Mouse (Mus musculus): ENCODE measurements around the gene Cercam. TPM values are rescaled to one million over a fixed set of nuclear protein-coding genes. Genes with fewer than 3 reads are reported as not detected.

Gene Cercam
- polyA plus RNA-seq (2014; fragmentation: Nextera tagmentation; extraction: Ambion mirVana), result 10.9 and 13.2 TPM in 2 replicates

DNA sequence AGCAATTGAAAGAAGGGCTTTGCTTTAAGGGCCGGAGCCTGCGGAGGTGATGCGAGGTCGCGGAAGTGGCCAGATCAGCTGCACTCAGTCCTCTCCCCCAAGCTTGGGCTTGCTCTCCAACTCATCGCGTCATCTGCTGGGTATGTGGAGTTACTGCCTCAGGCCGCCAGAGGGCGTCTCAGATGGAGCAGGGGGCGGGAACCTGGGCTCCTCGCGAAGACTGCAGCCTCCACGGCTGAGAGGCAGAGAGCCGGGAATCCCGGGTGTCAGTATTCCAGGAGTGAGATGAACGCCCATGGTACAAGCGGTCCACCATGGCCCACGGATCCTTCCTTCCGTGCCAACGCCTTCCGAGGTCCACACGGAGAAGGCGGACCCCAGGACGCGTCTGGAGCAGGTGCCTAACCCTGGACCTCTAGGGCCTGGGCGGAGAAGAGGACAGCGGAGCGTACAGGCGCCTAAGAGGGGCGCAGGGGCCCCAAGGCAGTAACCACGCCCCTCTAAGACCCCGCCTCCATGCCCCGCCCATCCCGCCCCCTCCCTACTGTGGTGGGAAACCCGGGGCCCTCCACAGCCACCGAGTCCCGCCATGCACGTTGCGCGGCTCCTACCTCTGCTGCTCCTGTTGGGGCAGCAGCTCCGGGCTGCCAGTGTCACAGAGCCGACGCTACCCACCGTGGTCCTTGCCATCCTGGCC lies at the start of gene Cercam:
Cercam (plus strand) TSS at position 216 of the 697 bp plus-strand sequence.
- H3K36me3 ChIP-seq (ENCODE audit: control insufficient read depth, insufficient read depth, low read length), result peaks cover 5% of the 10 kb centered on the region; the same call in 1 of the 2 replicates
- peak within 1 kb of the TSS; percentile 63 for H3K4me2 ChIP-seq (ENCODE audit: low read length)
- H3K4me3 ChIP-seq (replicated peaks; ENCODE audit: low read depth, low read length), result peak within 1 kb of the TSS; percentile 36
- H3K27ac ChIP-seq (replicated peaks; ENCODE audit: low read depth, low read length), result peak within 1 kb of the TSS; percentile 37
- H3K9ac ChIP-seq (replicated peaks; ENCODE audit: low read length), result peak within 1 kb of the TSS; percentile 55
- DNase-seq, result peak; percentile 93
- under 1% methylated on average over 44 of the region's 44 CpGs for WGBS
- no peaks in the 10 kb centered on the region for H3K9me3 ChIP-seq (ENCODE audit: control insufficient read depth, low read length)
- H3K27me3 ChIP-seq (ENCODE audit: control insufficient read depth, insufficient read depth, low read length), result no peaks in the 10 kb centered on the region
- peak; percentile 86 for ATAC-seq (ENCODE audit: low FRiP score, low TSS enrichment)
- H3K4me1 ChIP-seq (ENCODE audit: control insufficient read depth, insufficient read depth, low read length), result peaks cover 9% of the 10 kb centered on the region

DNA sequence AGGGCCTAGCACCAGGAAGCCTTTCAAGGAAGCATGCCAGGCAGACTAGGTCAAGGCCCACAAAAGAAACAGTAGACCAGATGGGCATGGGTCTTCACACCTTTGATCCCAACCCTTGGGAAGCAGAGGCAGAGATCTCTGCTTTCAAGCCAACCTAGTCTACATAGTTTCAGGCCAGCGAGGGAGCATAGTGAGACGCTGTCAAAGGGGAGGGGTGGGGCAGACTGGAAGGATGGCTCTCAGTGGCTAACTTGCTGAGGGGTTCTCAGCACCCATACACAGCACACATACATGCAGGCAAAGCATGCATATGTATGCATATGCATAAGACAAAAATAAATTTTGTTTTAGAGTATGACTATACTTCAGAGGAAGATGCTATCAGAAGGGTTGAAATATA lies 49.6 kb upstream of the Cercam start:
- H3K9me3 ChIP-seq (ENCODE audit: control insufficient read depth, low read length), result no peaks in the 10 kb centered on the region
- H3K4me1 ChIP-seq (ENCODE audit: control insufficient read depth, insufficient read depth, low read length), result peaks cover 19% of the 10 kb centered on the region; the same call in 1 of the 2 replicates
- peak overlapping the region; percentile 93 for H3K27ac ChIP-seq (replicated peaks; ENCODE audit: low read depth, low read length)
- peaks cover 26% of the 10 kb centered on the region for H3K36me3 ChIP-seq (ENCODE audit: control insufficient read depth, insufficient read depth, low read length)
- H3K9ac ChIP-seq (replicated peaks; ENCODE audit: low read length), result no peak overlapping the region; the same call in 1 of the 2 replicates
- WGBS, result 3% methylated on average over 2 of the region's 2 CpGs
- H3K4me2 ChIP-seq (ENCODE audit: low read length), result peak overlapping the region; percentile 60
- H3K4me3 ChIP-seq (replicated peaks; ENCODE audit: low read depth, low read length), result no peak overlapping the region
- H3K27me3 ChIP-seq (ENCODE audit: control insufficient read depth, insufficient read depth, low read length), result no peaks in the 10 kb centered on the region
- ATAC-seq (ENCODE audit: low FRiP score, low TSS enrichment) (no peak), DNase-seq (no peak)

DNA sequence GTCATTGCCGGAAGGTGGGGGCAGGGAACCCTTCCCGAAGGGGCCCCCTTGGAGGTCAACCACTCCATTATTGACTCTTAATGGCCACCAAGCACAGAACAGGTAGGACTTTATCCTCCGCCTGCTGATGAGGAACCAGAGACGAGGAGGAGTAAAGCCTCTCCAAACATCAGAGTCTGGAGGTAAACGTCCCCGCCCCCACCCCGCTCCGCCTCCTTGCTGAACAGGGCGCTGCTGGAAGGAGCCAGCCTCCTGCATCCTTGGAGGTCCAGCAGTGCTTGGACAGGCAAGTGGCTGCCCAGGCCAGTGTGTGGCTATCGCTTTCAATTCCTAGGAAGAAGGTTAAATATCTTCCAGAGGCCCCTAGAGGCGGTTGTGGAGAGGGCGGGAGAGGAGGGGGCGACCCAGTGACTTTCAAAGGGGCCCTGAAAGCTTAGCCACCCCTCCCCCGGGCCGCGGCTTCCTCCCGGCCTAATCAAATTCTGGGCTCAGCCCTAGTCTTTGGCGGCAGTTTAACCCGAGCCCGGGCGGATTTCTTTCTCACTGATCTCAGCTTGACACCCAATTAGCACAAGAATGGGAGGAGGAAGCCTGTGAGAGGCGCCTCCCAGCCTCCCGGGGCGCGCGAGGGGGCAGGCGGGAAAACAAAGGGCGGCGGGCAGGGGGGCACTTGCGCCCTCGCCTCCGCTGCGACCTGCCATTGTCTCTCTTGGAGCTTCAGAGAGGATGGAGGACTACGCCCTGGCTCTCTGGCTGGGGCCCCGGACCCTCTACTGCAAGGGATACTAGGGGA lies 48.7 kb upstream of the Cercam start, which contains the start of gene Urm1:
Urm1 (plus strand) TSS at position 51 of the 793 bp plus-strand sequence.
- Histone ChIP-seq H3K4me2 (ENCODE audit: low read length) (peak within 1 kb of the TSS; percentile 60), H3K27me3 (ENCODE audit: control insufficient read depth, insufficient read depth, low read length) (no peaks in the 10 kb centered on the region), H3K4me1 (ENCODE audit: control insufficient read depth, insufficient read depth, low read length) (peaks cover 19% of the 10 kb centered on the region; the same call in 1 of the 2 replicates), H3K9me3 (ENCODE audit: control insufficient read depth, low read length) (no peaks in the 10 kb centered on the region), H3K4me3 (replicated peaks; ENCODE audit: low read depth, low read length) (peak within 1 kb of the TSS; percentile 30), H3K9ac (replicated peaks; ENCODE audit: low read length) (peak within 1 kb of the TSS; percentile 51), H3K36me3 (ENCODE audit: control insufficient read depth, insufficient read depth, low read length) (peaks cover 18% of the 10 kb centered on the region), H3K27ac (replicated peaks; ENCODE audit: low read depth, low read length) (peak within 1 kb of the TSS; percentile 93)
- ATAC-seq (ENCODE audit: low FRiP score, low TSS enrichment) (peak; percentile 80), DNase-seq (peak; percentile 89)
- under 1% methylated on average over 35 of the region's 35 CpGs for WGBS

DNA sequence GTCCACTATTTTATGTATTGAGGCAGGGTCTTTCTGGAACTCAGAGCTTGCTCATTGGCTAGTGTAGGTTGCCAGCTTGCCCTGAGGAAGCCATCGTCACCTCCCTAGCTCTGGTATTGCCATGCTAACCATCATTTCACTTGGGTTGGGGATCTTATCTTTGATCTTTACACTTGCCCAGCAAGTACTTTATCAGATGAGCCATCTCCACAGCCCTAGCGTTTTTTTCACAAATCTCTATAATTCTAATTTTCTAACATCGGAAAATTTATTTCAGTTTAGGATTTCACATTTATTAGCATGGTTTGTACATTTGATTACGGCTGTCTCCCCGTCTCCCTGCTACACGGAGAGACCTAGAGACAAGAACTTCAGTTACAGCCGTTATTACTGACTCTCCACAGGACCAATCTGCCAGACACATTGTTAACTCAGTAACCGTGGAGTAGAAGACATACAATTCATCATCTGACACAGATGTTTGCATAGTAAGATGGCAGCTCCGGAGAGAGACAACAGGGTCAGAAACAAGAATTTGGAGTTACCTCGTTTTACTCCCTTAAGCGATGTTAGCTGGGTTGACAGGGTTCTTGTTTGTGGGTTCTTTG lies 42.5 kb upstream of the Cercam start:
- no peaks in the 10 kb centered on the region for H3K27me3 ChIP-seq (ENCODE audit: control insufficient read depth, insufficient read depth, low read length)
- H3K9me3 ChIP-seq (ENCODE audit: control insufficient read depth, low read length), result no peaks in the 10 kb centered on the region
- H3K27ac ChIP-seq (replicated peaks; ENCODE audit: low read depth, low read length), result peak overlapping the region; percentile 94
- peak overlapping the region; percentile 75 for H3K9ac ChIP-seq (replicated peaks; ENCODE audit: low read length)
- 10% methylated on average over 11 of the region's 11 CpGs for WGBS
- H3K36me3 ChIP-seq (ENCODE audit: control insufficient read depth, insufficient read depth, low read length), result no peaks in the 10 kb centered on the region
- H3K4me3 ChIP-seq (replicated peaks; ENCODE audit: low read depth, low read length), result peak overlapping the region; percentile 66
- DNase-seq (no peak), ATAC-seq (ENCODE audit: low FRiP score, low TSS enrichment) (peak; percentile 19; the same call in 1 of the 2 replicates)
- peaks cover 10% of the 10 kb centered on the region for H3K4me1 ChIP-seq (ENCODE audit: control insufficient read depth, insufficient read depth, low read length)
- peak overlapping the region; percentile 79 for H3K4me2 ChIP-seq (ENCODE audit: low read length)

DNA sequence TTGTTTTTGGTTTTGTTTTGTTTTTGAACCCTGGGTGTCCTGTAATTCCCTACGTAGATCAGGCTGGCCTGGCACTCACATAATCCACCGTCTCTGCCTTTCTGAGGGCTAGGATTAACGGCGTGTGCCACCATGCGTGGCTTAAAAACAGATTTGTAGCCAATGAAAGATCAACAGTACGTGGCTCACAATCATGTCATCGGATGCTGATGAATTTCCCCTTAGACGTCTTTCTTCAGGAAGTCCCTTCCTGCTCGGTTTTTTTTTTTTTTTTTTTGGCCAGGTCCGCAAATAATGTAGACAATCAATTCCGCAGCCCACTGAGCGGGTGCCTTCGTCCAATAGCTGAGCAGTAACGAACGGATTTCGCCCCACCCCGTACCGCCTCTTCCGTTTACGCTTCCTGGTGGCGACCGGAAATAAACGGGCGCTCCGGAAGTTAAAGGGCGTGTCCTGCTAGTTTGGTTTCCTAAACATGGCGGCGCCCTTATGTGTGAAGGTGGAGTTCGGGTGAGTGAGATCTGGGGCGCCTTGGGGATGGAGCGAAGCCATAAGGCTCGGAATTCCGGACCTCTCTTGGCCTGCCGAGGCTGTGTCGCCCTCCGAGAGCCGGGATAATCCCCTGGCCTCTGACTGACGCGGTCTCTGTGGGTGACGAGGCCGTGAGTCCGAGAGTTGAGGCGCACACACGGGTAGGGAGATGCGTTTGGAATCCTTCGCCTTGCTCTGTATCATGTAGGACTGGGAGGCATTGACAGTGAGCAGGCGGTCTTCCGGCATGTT lies 41.8 kb upstream of the Cercam start:
- peak overlapping the region; percentile 94 for H3K27ac ChIP-seq (replicated peaks; ENCODE audit: low read depth, low read length)
- H3K27me3 ChIP-seq (ENCODE audit: control insufficient read depth, insufficient read depth, low read length), result no peaks in the 10 kb centered on the region
- H3K36me3 ChIP-seq (ENCODE audit: control insufficient read depth, insufficient read depth, low read length), result no peaks in the 10 kb centered on the region
- H3K4me3 ChIP-seq (replicated peaks; ENCODE audit: low read depth, low read length), result peak overlapping the region; percentile 66
- peak overlapping the region; percentile 75 for H3K9ac ChIP-seq (replicated peaks; ENCODE audit: low read length)
- ATAC-seq (ENCODE audit: low FRiP score, low TSS enrichment), result peak; percentile 96
- under 1% methylated on average over 48 of the region's 48 CpGs for WGBS
- peak overlapping the region; percentile 79 for H3K4me2 ChIP-seq (ENCODE audit: low read length)
- H3K9me3 ChIP-seq (ENCODE audit: control insufficient read depth, low read length), result no peaks in the 10 kb centered on the region
- peaks cover 10% of the 10 kb centered on the region for H3K4me1 ChIP-seq (ENCODE audit: control insufficient read depth, insufficient read depth, low read length)
- peak; percentile 98 for DNase-seq

DNA sequence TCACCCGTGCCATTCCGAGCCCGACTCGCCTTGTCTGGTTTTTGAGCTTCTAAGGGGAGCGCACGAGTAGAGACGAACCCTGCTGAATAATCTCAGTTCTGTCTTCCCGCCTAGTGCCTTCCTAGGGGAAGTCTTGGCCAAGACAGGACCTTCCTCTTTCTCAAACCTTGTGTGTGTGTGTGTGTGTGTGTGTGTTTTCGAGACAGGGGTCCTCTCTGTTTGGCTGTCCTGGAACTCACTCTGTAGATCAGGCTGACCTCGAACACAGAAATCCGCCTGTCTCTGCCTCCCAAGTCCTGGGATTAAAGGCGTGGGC lies 41.3 kb upstream of the Cercam start:
- Histone ChIP-seq H3K27me3 (ENCODE audit: control insufficient read depth, insufficient read depth, low read length) (no peaks in the 10 kb centered on the region), H3K36me3 (ENCODE audit: control insufficient read depth, insufficient read depth, low read length) (peaks cover under 1% of the 10 kb centered on the region; the same call in 1 of the 2 replicates), H3K9ac (replicated peaks; ENCODE audit: low read length) (peak overlapping the region; percentile 57), H3K27ac (replicated peaks; ENCODE audit: low read depth, low read length) (no peak overlapping the region), H3K4me2 (ENCODE audit: low read length) (peak overlapping the region; percentile 76), H3K4me3 (replicated peaks; ENCODE audit: low read depth, low read length) (peak overlapping the region; percentile 66), H3K4me1 (ENCODE audit: control insufficient read depth, insufficient read depth, low read length) (peaks cover 10% of the 10 kb centered on the region), H3K9me3 (ENCODE audit: control insufficient read depth, low read length) (no peaks in the 10 kb centered on the region)
- WGBS, result 3% methylated on average over 12 of the region's 12 CpGs
- ATAC-seq (ENCODE audit: low FRiP score, low TSS enrichment), result no peak
- no peak for DNase-seq

DNA sequence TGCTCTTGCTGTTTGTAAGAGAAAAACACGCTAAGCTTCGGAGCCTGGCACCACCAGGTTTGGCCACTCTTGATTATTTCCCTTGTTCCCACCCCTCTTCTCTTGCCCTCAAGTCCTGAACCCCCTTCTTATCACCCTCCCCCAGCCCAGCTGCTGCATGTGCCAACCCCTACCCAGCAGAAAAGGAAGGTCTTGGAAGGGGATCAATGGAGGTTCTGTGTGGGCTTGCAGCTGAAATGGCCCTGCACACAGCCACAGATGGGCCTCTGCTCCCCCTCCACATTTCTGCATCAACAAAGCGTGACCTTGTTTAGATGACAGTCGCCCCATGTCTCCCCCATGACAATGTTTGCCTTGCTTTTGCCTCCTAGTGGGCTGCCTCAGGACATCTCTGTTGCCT lies 37.9 kb upstream of the Cercam start:
- Histone ChIP-seq H3K36me3 (ENCODE audit: control insufficient read depth, insufficient read depth, low read length) (peaks cover 16% of the 10 kb centered on the region; the same call in 1 of the 2 replicates), H3K4me1 (ENCODE audit: control insufficient read depth, insufficient read depth, low read length) (peaks cover 19% of the 10 kb centered on the region), H3K27ac (replicated peaks; ENCODE audit: low read depth, low read length) (no peak overlapping the region), H3K9ac (replicated peaks; ENCODE audit: low read length) (no peak overlapping the region), H3K27me3 (ENCODE audit: control insufficient read depth, insufficient read depth, low read length) (no peaks in the 10 kb centered on the region), H3K4me3 (replicated peaks; ENCODE audit: low read depth, low read length) (no peak overlapping the region), H3K4me2 (ENCODE audit: low read length) (no peak overlapping the region), H3K9me3 (ENCODE audit: control insufficient read depth, low read length) (no peaks in the 10 kb centered on the region)
- DNase-seq (no peak), ATAC-seq (ENCODE audit: low FRiP score, low TSS enrichment) (no peak)
- WGBS, result 89% methylated on average over 4 of the region's 4 CpGs

DNA sequence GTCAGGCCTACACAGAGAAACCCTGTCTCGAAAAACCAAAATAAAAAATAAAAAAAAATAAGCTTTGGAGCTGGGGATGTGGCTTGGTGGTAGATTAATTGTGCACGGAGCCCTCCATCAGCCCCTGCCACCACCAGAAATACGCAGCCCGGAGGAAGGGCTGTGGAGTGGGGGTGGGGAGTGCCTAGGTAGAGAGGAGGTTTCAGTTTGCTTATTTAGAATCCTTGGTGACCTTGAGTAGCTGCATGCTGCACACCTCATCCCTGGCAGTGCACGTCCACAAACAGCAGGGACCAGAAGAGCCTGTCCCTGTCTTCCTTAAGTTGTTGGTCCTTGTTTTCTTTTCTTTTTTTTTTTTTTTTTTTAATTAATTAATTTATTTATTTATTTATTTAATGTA lies 35.2 kb upstream of the Cercam start:
- no peak overlapping the region for H3K4me3 ChIP-seq (replicated peaks; ENCODE audit: low read depth, low read length)
- H3K9ac ChIP-seq (replicated peaks; ENCODE audit: low read length), result no peak overlapping the region
- H3K4me2 ChIP-seq (ENCODE audit: low read length), result no peak overlapping the region
- 97% methylated on average over 5 of the region's 5 CpGs for WGBS
- H3K27ac ChIP-seq (replicated peaks; ENCODE audit: low read depth, low read length), result no peak overlapping the region
- ATAC-seq (ENCODE audit: low FRiP score, low TSS enrichment), result no peak
- H3K9me3 ChIP-seq (ENCODE audit: control insufficient read depth, low read length), result no peaks in the 10 kb centered on the region
- no peak for DNase-seq
- peaks cover 16% of the 10 kb centered on the region; the same call in 1 of the 2 replicates for H3K36me3 ChIP-seq (ENCODE audit: control insufficient read depth, insufficient read depth, low read length)
- H3K4me1 ChIP-seq (ENCODE audit: control insufficient read depth, insufficient read depth, low read length), result peaks cover 12% of the 10 kb centered on the region; the same call in 1 of the 2 replicates
- no peaks in the 10 kb centered on the region for H3K27me3 ChIP-seq (ENCODE audit: control insufficient read depth, insufficient read depth, low read length)
